Mouse (Mus musculus): ENCODE data around the gene Arhgap5. TPM values are rescaled to one million over a fixed set of nuclear protein-coding genes. Genes with fewer than 3 reads are reported as not detected.

The Arhgap5 gene
- polyA plus RNA-seq, 1 experiment from 2014 or later, result 43.0 TPM

DNA sequence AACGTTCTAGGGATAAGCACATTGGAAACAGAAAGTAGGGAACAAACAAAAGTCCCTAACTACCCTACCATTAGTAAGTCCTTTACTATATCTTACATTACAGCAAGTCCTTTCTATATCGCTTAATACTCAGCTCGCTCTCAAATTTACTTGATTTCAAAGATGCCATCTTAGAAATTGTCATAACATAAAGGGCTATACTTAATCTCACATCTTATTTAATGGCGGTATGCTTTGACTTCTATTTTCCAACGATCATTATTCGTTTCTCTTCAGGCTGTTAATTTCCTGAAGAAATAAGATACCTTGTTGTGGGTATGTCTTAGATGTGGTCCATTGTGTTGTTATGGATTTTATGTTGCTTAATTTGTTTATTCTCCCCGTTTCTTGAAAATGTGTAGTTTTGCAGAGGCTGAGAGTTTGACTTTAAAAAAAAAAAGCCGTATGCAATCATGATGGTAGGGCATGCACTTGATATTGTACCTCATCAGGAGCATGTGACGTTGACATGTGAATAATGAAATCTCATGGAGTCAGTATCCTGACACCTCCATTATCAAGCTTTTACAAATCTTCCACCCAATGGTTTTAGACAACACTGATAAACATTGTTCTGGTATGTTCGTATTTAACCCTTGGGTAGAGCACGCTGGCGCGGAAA, 101.3 kb downstream of the Arhgap5 start:
- Histone ChIP-seq H3K4me2 (ENCODE audit: low read depth, low read length) (peak overlapping the region; percentile 49), H3K27me3 (ENCODE audit: control insufficient read depth, insufficient read depth, low read length) (no peaks in the 10 kb centered on the region), H3K4me3 (replicated peaks; ENCODE audit: low read length) (peak overlapping the region; percentile 65), H3K9ac (ENCODE audit: low read length) (peak overlapping the region; percentile 87), H3K27ac (ENCODE audit: low read length) (peak overlapping the region; percentile 84), H3K9me3 (replicated peaks; ENCODE audit: control insufficient read depth, low read length) (no peaks in the 10 kb centered on the region), H3K4me1 (ENCODE audit: control insufficient read depth, insufficient read depth, low read length) (peaks cover 7% of the 10 kb centered on the region), H3K36me3 (ENCODE audit: control insufficient read depth, insufficient read depth, low read length) (no peaks in the 10 kb centered on the region)
- no peak for ATAC-seq (ENCODE audit: insufficient read depth, low FRiP score)
- 46% methylated on average over 13 of the region's 13 CpGs for WGBS

DNA sequence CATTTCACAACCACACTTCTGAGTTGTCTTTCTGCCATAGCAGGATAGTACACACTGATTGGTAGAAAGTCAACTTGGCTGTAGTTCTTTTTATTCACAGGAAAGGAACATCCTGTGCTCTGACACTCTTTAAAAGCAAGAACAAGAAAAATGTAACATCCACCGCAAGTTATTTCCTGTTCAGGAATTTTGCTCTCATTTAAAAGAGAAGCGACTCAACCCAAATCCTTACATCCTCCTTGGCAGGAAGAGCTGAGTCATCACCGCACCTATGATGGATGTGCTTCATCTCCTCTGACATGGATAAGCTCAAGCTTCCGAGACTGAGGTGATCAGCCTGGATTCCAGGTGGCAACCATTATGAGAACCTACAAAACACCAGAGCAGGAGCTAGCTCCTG, 103.6 kb downstream of the Arhgap5 start:
- Histone ChIP-seq H3K4me1 (ENCODE audit: control insufficient read depth, insufficient read depth, low read length) (peaks cover 2% of the 10 kb centered on the region; the same call in 1 of the 2 replicates), H3K27ac (ENCODE audit: low read length) (no peak overlapping the region), H3K27me3 (ENCODE audit: control insufficient read depth, insufficient read depth, low read length) (no peaks in the 10 kb centered on the region), H3K9ac (ENCODE audit: low read length) (no peak overlapping the region), H3K4me2 (ENCODE audit: low read depth, low read length) (no peak overlapping the region), H3K36me3 (ENCODE audit: control insufficient read depth, insufficient read depth, low read length) (no peaks in the 10 kb centered on the region), H3K9me3 (replicated peaks; ENCODE audit: control insufficient read depth, low read length) (no peaks in the 10 kb centered on the region), H3K4me3 (replicated peaks; ENCODE audit: low read length) (no peak overlapping the region)
- WGBS, result 43% methylated on average over 4 of the region's 4 CpGs
- ATAC-seq (ENCODE audit: insufficient read depth, low FRiP score), result no peak

DNA sequence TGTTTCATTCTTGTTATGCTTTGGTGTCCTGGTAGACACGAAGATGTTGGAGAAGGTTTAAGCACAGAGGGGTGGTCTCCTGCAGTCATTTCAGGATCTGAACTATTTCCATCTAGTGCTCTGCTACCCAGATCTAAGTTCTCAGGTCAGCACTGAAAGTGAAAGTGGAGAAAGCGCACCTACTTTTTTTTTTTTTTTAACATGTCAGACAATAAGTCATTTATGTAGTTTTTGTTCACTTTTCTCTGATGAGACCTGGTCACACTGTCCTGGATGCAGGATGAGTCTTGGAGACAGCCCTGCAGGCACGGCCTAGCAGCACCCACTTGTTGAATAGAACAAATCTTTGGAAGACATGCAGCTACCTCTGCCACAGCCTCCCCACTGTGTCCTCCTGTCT, 111.9 kb downstream of the Arhgap5 start:
- H3K27ac ChIP-seq (ENCODE audit: low read length), result no peak overlapping the region
- 60% methylated on average over 3 of the region's 3 CpGs for WGBS
- H3K36me3 ChIP-seq (ENCODE audit: control insufficient read depth, insufficient read depth, low read length), result no peaks in the 10 kb centered on the region
- no peak for ATAC-seq (ENCODE audit: insufficient read depth, low FRiP score)
- H3K9ac ChIP-seq (ENCODE audit: low read length), result no peak overlapping the region
- no peaks in the 10 kb centered on the region for H3K4me1 ChIP-seq (ENCODE audit: control insufficient read depth, insufficient read depth, low read length)
- H3K9me3 ChIP-seq (replicated peaks; ENCODE audit: control insufficient read depth, low read length), result no peaks in the 10 kb centered on the region
- H3K4me2 ChIP-seq (ENCODE audit: low read depth, low read length), result no peak overlapping the region
- no peaks in the 10 kb centered on the region for H3K27me3 ChIP-seq (ENCODE audit: control insufficient read depth, insufficient read depth, low read length)
- H3K4me3 ChIP-seq (replicated peaks; ENCODE audit: low read length), result no peak overlapping the region

DNA sequence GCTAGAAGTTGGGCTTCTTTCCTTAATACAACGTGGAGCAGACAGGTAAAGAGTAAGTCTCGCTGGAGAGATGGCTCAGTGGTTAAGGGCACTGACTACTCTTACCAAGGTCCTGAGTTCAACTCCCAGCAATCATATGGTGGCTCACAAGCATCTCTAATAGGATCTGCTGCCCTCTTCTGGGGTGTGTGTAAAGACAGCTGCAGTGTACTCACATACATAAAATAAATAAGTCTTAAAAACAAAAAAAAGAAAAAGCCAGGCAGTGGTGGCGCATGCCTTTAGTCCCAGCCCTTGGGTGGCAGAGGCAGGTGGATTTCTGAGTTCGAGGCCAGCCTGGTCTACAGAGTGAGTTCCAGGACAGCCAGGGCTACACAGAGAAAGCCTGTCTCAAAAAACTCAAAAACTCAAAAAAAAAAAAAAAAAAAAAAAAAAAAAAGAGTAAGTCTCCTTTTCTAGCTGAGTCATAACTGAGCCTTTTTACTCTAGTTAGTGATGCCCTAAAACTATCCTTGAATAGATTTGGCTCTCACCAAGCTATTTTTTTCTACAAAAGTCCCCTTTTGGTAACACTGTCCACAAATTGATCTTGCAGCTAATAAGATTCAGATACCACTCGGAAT, 114.8 kb downstream of the Arhgap5 start:
- H3K36me3 ChIP-seq (ENCODE audit: control insufficient read depth, insufficient read depth, low read length), result no peaks in the 10 kb centered on the region
- no peaks in the 10 kb centered on the region for H3K4me1 ChIP-seq (ENCODE audit: control insufficient read depth, insufficient read depth, low read length)
- H3K27me3 ChIP-seq (ENCODE audit: control insufficient read depth, insufficient read depth, low read length), result no peaks in the 10 kb centered on the region
- H3K4me3 ChIP-seq (replicated peaks; ENCODE audit: low read length), result no peak overlapping the region
- no peak overlapping the region for H3K4me2 ChIP-seq (ENCODE audit: low read depth, low read length)
- no peaks in the 10 kb centered on the region for H3K9me3 ChIP-seq (replicated peaks; ENCODE audit: control insufficient read depth, low read length)
- ATAC-seq (ENCODE audit: insufficient read depth, low FRiP score), result no peak
- H3K27ac ChIP-seq (ENCODE audit: low read length), result no peak overlapping the region
- 82% methylated on average over 5 of the region's 5 CpGs for WGBS
- H3K9ac ChIP-seq (ENCODE audit: low read length), result no peak overlapping the region

DNA sequence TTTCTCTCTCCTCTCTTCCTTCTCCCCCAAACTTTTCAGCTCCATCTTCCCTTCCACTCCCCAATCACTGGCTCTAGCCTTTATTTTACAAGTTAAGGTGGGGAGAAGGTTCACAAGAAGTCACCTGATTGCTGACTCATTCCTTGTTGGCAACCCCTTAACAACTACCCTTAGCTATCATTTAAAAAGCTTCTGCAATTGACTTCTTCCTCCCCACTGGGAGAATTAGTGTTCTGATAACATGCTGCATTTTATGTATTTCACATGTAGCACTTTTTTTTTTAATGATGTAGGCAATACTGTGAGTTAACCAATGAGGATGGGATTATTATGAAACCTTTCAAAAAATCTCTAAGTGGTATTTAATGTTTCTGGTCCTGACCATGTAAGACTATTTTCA, 115.9 kb downstream of the Arhgap5 start:
- ATAC-seq (ENCODE audit: insufficient read depth, low FRiP score), result no peak
- Histone ChIP-seq H3K4me3 (replicated peaks; ENCODE audit: low read length) (no peak overlapping the region), H3K4me1 (ENCODE audit: control insufficient read depth, insufficient read depth, low read length) (no peaks in the 10 kb centered on the region), H3K27me3 (ENCODE audit: control insufficient read depth, insufficient read depth, low read length) (no peaks in the 10 kb centered on the region), H3K9me3 (replicated peaks; ENCODE audit: control insufficient read depth, low read length) (no peaks in the 10 kb centered on the region), H3K4me2 (ENCODE audit: low read depth, low read length) (no peak overlapping the region), H3K9ac (ENCODE audit: low read length) (no peak overlapping the region), H3K27ac (ENCODE audit: low read length) (no peak overlapping the region), H3K36me3 (ENCODE audit: control insufficient read depth, insufficient read depth, low read length) (no peaks in the 10 kb centered on the region)

Other genes with a start within 250 kb of the Arhgap5 start
- 1.7 and 2.0 TPM in 2 replicates for gene Akap6, start 195.4 kb downstream of the Arhgap5 start, polyA plus RNA-seq (2015; fragmentation: Nextera tagmentation; extraction: Ambion mirVana)

Measured in stomach, embryonic 16.5 days (tissue).